Mouse (Mus musculus): ENCODE results near the gene Camk2g.

- no peak for TF ChIP-seq POLR2A (IDR thresholded peaks at IDR 0.05; ENCODE audit: control insufficient read depth, extremely low read depth, insufficient read depth, low read length, poor library complexity)
- TF ChIP-seq CTCF (IDR thresholded peaks at IDR 0.05; ENCODE audit: borderline replicate concordance, control insufficient read depth, extremely low read depth, insufficient read depth, low read length, poor library complexity): no peak
Observed at GRCm38 (mm10) chr14:20713832-20714231, 80.1 kb downstream of the Camk2g start.

All from thymus, adult 2 months (tissue).